In the genomic region with DNA sequence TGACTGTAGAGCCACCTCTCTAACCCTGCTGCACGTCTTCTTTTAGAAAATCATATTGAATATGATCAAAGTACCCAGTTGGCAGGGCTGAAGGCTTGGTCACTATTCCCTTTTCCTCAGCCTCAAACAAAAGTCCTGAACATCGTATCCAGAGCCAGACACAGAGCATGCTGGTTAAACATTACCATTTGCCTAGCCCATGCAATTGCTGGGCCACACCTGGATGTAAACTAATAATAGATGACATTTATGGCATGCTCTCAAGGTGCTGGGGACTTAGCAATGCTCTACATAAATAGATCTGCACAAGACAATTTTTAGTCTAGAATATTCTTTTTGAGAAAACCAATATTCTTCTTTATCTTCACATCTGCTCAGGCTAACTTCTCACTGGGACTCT, we compare ENCODE assay signal across 24 mouse cellular contexts.
"Had no signal": no experiment of that assay in that cellular context is flagged by ENCODE, and none has a peak within 500 bp of the region (broad histone marks: within the 10 kb centered on the region; RNA-seq: fewer than 3 reads in every experiment).

No protein-coding gene starts in this region.

- H3K9me3 ChIP-seq: heart, embryonic 13.5 days; heart, embryonic 15.5 days; hindbrain, embryonic 10.5 days; hindbrain, embryonic 12.5 days; limb, embryonic 10.5 days; liver, embryonic 13.5 days had no signal

- H3K4me3 ChIP-seq: gastrocnemius, adult 2 months; heart, embryonic 13.5 days; heart, embryonic 15.5 days; hindbrain, embryonic 10.5 days; hindbrain, embryonic 12.5 days; left cerebral cortex, adult 2 months; limb, embryonic 10.5 days; limb, embryonic 12.5 days; liver, embryonic 13.5 days had no signal

- H3K4me2 ChIP-seq: heart, embryonic 11.5 days; heart, embryonic 13.5 days; heart, embryonic 15.5 days; hindbrain, embryonic 12.5 days; hindbrain, embryonic 14.5 days; limb, embryonic 12.5 days; liver, embryonic 11.5 days; liver, embryonic 13.5 days had no signal

- H3K9ac ChIP-seq: heart, embryonic 13.5 days; heart, embryonic 15.5 days; hindbrain, embryonic 12.5 days; hindbrain, embryonic 14.5 days; limb, embryonic 12.5 days; liver, embryonic 13.5 days had no signal

- H3K36me3 ChIP-seq: heart, embryonic 13.5 days; heart, embryonic 15.5 days; hindbrain, embryonic 10.5 days; hindbrain, embryonic 12.5 days; limb, embryonic 10.5 days; limb, embryonic 12.5 days; liver, embryonic 13.5 days had no signal

- H3K27ac ChIP-seq: gastrocnemius, adult 2 months; heart, embryonic 13.5 days; heart, embryonic 15.5 days; hindbrain, embryonic 10.5 days; hindbrain, embryonic 12.5 days; hindbrain, embryonic 14.5 days; kidney, postnatal 0 days; left cerebral cortex, adult 2 months; limb, embryonic 10.5 days; limb, embryonic 12.5 days; liver, embryonic 13.5 days had no signal

- H3K27me3 ChIP-seq: heart, embryonic 13.5 days; heart, embryonic 15.5 days; hindbrain, embryonic 12.5 days; limb, embryonic 12.5 days; liver, embryonic 13.5 days had no signal

- H3K4me1 ChIP-seq: hindbrain, embryonic 12.5 days had no signal

- ATAC-seq: hindbrain, embryonic 16.5 days; inflammation-experienced regulatory T-cells, adult 6 months had no signal

- DNase-seq: gastrocnemius, adult 2 months; gastrocnemius, postnatal 10 days; gastrocnemius, postnatal 25 days; heart, adult 18-20 months; heart, postnatal 14 days; heart, postnatal 4 days; kidney, adult 11 months; kidney, adult 8-10 months; kidney, postnatal 14 days; liver; liver, embryonic 13.5 days had no signal
